Mouse (Mus musculus): ENCODE measurements around the gene Gucy2d. TPM values are rescaled to one million over a fixed set of nuclear protein-coding genes. Genes with fewer than 3 reads are reported as not detected.

The Gucy2d gene
- polyA plus RNA-seq (2012; rRNA removed) = not detected in 2 replicates

- H3K4me1 ChIP-seq (ENCODE audit: control insufficient read depth, insufficient read depth, low read length) = no peaks in the 10 kb centered on the region
- no peak within 1 kb of the TSS for H3K27ac ChIP-seq (ENCODE audit: insufficient read depth, low read length)
- H3K4me3 ChIP-seq (ENCODE audit: insufficient read depth, low read length) = no peak within 1 kb of the TSS
- TF ChIP-seq POLR2A (IDR thresholded peaks at IDR 0.05; ENCODE audit: extremely low read depth, insufficient read depth, low read length) (no peak), CTCF (IDR thresholded peaks at IDR 0.05; ENCODE audit: extremely low read depth, insufficient read depth, low read length) (no peak)
Observed at GRCm38 (mm10) chr7:98439956-98440466, at the start of gene Gucy2d. Gene Gucy2d, plus strand, starts transcription at chr7:98440416.

- Histone ChIP-seq H3K27ac (ENCODE audit: insufficient read depth, low read length) (no peak overlapping the region), H3K4me3 (ENCODE audit: insufficient read depth, low read length) (no peak overlapping the region), H3K4me1 (ENCODE audit: control insufficient read depth, insufficient read depth, low read length) (no peaks in the 10 kb centered on the region)
- TF ChIP-seq CTCF (IDR thresholded peaks at IDR 0.05; ENCODE audit: extremely low read depth, insufficient read depth, low read length) (no peak), POLR2A (IDR thresholded peaks at IDR 0.05; ENCODE audit: extremely low read depth, insufficient read depth, low read length) (no peak)
Observed at GRCm38 (mm10) chr7:98390486-98390885, 49.7 kb upstream of the Gucy2d start.

GRCm38 (mm10) chr7:98391351-98391936, 48.8 kb upstream of the Gucy2d start:
- Histone ChIP-seq H3K27ac (ENCODE audit: insufficient read depth, low read length) (no peak overlapping the region), H3K4me1 (ENCODE audit: control insufficient read depth, insufficient read depth, low read length) (no peaks in the 10 kb centered on the region), H3K4me3 (ENCODE audit: insufficient read depth, low read length) (no peak overlapping the region)
- TF ChIP-seq CTCF (IDR thresholded peaks at IDR 0.05; ENCODE audit: extremely low read depth, insufficient read depth, low read length) = no peak
- TF ChIP-seq POLR2A (IDR thresholded peaks at IDR 0.05; ENCODE audit: extremely low read depth, insufficient read depth, low read length) = no peak

- no peak overlapping the region for H3K4me3 ChIP-seq (ENCODE audit: insufficient read depth, low read length)
- H3K4me1 ChIP-seq (ENCODE audit: control insufficient read depth, insufficient read depth, low read length) = no peaks in the 10 kb centered on the region
- TF ChIP-seq CTCF (IDR thresholded peaks at IDR 0.05; ENCODE audit: extremely low read depth, insufficient read depth, low read length) (no peak), POLR2A (IDR thresholded peaks at IDR 0.05; ENCODE audit: extremely low read depth, insufficient read depth, low read length) (no peak)
- no peak overlapping the region for H3K27ac ChIP-seq (ENCODE audit: insufficient read depth, low read length)
Observed at GRCm38 (mm10) chr7:98392466-98393201, 47.6 kb upstream of the Gucy2d start.

- H3K4me1 ChIP-seq (ENCODE audit: control insufficient read depth, insufficient read depth, low read length) = no peaks in the 10 kb centered on the region
- no peak overlapping the region for H3K4me3 ChIP-seq (ENCODE audit: insufficient read depth, low read length)
- TF ChIP-seq CTCF (IDR thresholded peaks at IDR 0.05; ENCODE audit: extremely low read depth, insufficient read depth, low read length) (no peak), POLR2A (IDR thresholded peaks at IDR 0.05; ENCODE audit: extremely low read depth, insufficient read depth, low read length) (no peak)
- no peak overlapping the region for H3K27ac ChIP-seq (ENCODE audit: insufficient read depth, low read length)
Observed at GRCm38 (mm10) chr7:98402582-98403574, 37.3 kb upstream of the Gucy2d start.

- no peaks in the 10 kb centered on the region for H3K4me1 ChIP-seq (ENCODE audit: control insufficient read depth, insufficient read depth, low read length)
- no peak overlapping the region for H3K4me3 ChIP-seq (ENCODE audit: insufficient read depth, low read length)
- no peak overlapping the region for H3K27ac ChIP-seq (ENCODE audit: insufficient read depth, low read length)
- no peak for TF ChIP-seq POLR2A (IDR thresholded peaks at IDR 0.05; ENCODE audit: extremely low read depth, insufficient read depth, low read length)
- TF ChIP-seq CTCF (IDR thresholded peaks at IDR 0.05; ENCODE audit: extremely low read depth, insufficient read depth, low read length) = no peak
Observed at GRCm38 (mm10) chr7:98403996-98404395, 36.2 kb upstream of the Gucy2d start.

GRCm38 (mm10) chr7:98407615-98408014, 32.6 kb upstream of the Gucy2d start:
- H3K4me1 ChIP-seq (ENCODE audit: control insufficient read depth, insufficient read depth, low read length) = no peaks in the 10 kb centered on the region
- H3K4me3 ChIP-seq (ENCODE audit: insufficient read depth, low read length) = no peak overlapping the region
- H3K27ac ChIP-seq (ENCODE audit: insufficient read depth, low read length) = no peak overlapping the region
- TF ChIP-seq POLR2A (IDR thresholded peaks at IDR 0.05; ENCODE audit: extremely low read depth, insufficient read depth, low read length) (no peak), CTCF (IDR thresholded peaks at IDR 0.05; ENCODE audit: extremely low read depth, insufficient read depth, low read length) (no peak)

GRCm38 (mm10) chr7:98413115-98413514, 27.1 kb upstream of the Gucy2d start:
- TF ChIP-seq CTCF (IDR thresholded peaks at IDR 0.05; ENCODE audit: extremely low read depth, insufficient read depth, low read length) (no peak), POLR2A (IDR thresholded peaks at IDR 0.05; ENCODE audit: extremely low read depth, insufficient read depth, low read length) (no peak)

GRCm38 (mm10) chr7:98415550-98415949, 24.7 kb upstream of the Gucy2d start:
- H3K27ac ChIP-seq (ENCODE audit: insufficient read depth, low read length) = no peak overlapping the region
- TF ChIP-seq POLR2A (IDR thresholded peaks at IDR 0.05; ENCODE audit: extremely low read depth, insufficient read depth, low read length) (no peak), CTCF (IDR thresholded peaks at IDR 0.05; ENCODE audit: extremely low read depth, insufficient read depth, low read length) (no peak)

More at GRCm38 (mm10) chr7:98413115-98413514, 27.1 kb upstream of the Gucy2d start:
- Histone ChIP-seq H3K27ac (ENCODE audit: insufficient read depth, low read length) (no peak overlapping the region), H3K4me3 (ENCODE audit: insufficient read depth, low read length) (no peak overlapping the region), H3K4me1 (ENCODE audit: control insufficient read depth, insufficient read depth, low read length) (no peaks in the 10 kb centered on the region)

More at GRCm38 (mm10) chr7:98415550-98415949, 24.7 kb upstream of the Gucy2d start:
- no peak overlapping the region for H3K4me3 ChIP-seq (ENCODE audit: insufficient read depth, low read length)
- H3K4me1 ChIP-seq (ENCODE audit: control insufficient read depth, insufficient read depth, low read length) = 0 out of 2 replicates have a peak, but pooled peaks cover 1% of the 10 kb centered on the region

Data from cortical plate, adult 2 months (tissue).